Mouse (Mus musculus): Measurements from ENCODE around the gene Tbck.

Tbck gene

DNA sequence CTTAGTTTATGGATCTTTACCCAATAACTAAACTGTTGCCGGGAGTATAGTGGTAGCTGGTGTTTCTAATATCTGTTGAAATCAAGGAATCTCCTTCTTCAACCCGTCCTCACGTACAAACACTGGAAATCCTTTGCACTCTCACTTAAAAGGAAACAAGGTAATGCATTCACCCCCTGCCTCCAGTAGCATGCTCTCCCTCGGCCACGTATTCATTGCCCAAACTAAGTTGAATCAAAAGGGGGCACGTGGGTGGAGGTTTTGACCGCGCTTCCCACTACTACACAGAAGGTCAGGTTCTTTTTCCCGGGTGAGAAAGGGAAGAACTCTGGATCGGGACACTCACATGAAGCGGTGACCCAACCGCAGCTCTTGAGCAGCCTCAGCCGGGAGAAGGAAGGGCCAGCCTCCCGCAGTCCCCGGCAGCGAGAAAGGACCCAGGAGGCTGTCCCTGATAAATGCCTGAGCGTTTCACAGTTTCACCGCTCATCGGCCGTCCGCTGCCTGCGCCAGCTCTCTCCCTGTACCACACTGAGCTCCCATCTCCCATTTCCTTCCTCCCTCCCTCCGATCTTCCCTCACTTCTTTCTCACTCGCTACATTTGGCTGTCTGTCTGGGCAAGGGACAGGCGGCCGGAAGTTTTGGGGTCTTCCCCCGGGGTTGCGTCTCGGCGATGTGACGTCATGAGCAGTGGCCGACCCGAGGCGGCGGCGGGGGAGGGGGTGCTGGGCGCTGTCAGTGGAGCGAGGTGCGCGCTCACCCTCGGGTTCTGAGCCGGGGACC is at the start of gene Tbck:
TSS of gene Tbck (plus strand) at position 698 of the 784 bp plus-strand sequence.
- DNase-seq (ENCODE audit: low spot score) = peak; percentile 94

GRCm38 (mm10) chr3:132637080-132637479 is 46.9 kb upstream of the Tbck start:
- DNase-seq (ENCODE audit: low spot score) = no peak

DNA sequence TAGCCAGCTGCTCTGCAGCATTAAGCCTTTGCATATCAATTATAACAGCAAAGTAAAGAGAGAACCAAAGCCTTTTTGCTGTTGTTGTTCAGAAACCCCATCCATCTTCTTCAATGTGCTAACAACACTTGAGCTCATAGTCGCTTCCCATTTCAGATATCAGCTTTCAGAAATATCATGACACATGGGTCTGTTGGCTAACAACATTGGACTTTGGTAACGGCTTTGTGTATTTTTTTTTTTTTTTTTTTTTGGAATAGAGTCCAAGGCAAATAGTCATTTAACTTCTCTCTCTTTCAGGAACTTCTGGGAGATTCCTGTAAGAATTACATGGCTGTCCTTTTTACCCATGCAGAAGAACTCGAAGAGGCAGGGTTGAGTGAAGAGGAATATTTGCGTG is 39.9 kb upstream of the Tbck start:
- no peak for DNase-seq (ENCODE audit: low spot score)

- no peak for DNase-seq (ENCODE audit: low spot score)
Measured at GRCm38 (mm10) chr3:132646814-132647213, 37.1 kb upstream of the Tbck start.

DNA sequence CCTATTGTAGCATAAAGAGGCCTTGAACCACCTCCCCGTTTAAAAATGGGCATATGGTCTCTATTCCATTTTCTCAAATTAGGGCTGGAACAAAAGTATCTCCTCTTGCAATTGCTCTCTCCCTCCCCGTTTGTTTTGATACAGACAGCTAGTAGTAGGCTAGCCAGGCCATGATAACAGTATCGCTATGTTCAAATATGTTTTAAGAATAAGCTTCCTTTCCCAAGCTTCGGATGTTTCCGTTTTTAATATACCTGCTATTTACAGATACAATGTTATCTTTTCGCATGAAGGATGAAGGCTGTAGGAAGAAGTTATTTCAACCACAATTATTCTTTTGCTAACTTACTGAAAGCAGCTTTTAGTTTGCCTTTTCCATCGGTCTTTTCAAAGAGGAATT is 34.6 kb upstream of the Tbck start:
- DNase-seq (ENCODE audit: low spot score) = no peak

- DNase-seq (ENCODE audit: low spot score) = no peak
Measured at GRCm38 (mm10) chr3:132650191-132650590, 33.8 kb upstream of the Tbck start.

- DNase-seq (ENCODE audit: low spot score) = no peak
Measured at GRCm38 (mm10) chr3:132651776-132652175, 32.2 kb upstream of the Tbck start.

GRCm38 (mm10) chr3:132653959-132654358 is 30.0 kb upstream of the Tbck start:
- DNase-seq (ENCODE audit: low spot score) = no peak

- DNase-seq (ENCODE audit: low spot score) = no peak
Measured at GRCm38 (mm10) chr3:132655955-132656354, 28.0 kb upstream of the Tbck start.

GRCm38 (mm10) chr3:132677494-132677893 is 6.5 kb upstream of the Tbck start:
- no peak for DNase-seq (ENCODE audit: low spot score)

GRCm38 (mm10) chr3:132684231-132684928 is 436 bp downstream of the Tbck start, which contains the start of gene Aimp1:
Aimp1 (minus strand) TSS chr3:132684370.
- DNase-seq (ENCODE audit: low spot score) = no peak

DNA sequence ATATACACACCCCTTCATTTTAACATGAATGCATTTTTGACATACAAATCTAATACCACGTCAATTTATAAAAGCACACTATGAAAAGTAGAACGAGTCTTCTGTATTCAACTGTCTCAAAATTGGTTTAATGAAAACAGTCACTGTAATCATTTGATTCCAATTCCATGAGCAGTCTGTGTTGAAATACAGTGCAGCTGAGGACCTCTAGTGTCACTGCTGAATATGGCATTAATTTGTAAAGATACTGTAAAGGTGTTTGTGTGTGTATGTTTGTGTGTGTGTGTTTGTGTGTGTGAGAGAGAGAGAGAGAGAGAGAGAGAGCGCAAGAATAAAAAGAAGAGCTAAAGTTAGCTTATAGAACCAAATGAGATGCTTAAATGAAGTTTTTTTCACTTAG is 17.4 kb downstream of the Tbck start:
- DNase-seq (ENCODE audit: low spot score) = no peak

- no peak for DNase-seq (ENCODE audit: low spot score)
Measured at GRCm38 (mm10) chr3:132704216-132704615, 20.3 kb downstream of the Tbck start.

- DNase-seq (ENCODE audit: low spot score) = no peak
Measured at GRCm38 (mm10) chr3:132706977-132707376, 23.0 kb downstream of the Tbck start.

- DNase-seq (ENCODE audit: low spot score) = no peak
Measured at GRCm38 (mm10) chr3:132713913-132714312, 30.0 kb downstream of the Tbck start.

GRCm38 (mm10) chr3:132717316-132717715 is 33.4 kb downstream of the Tbck start:
- DNase-seq (ENCODE audit: low spot score) = no peak

DNA sequence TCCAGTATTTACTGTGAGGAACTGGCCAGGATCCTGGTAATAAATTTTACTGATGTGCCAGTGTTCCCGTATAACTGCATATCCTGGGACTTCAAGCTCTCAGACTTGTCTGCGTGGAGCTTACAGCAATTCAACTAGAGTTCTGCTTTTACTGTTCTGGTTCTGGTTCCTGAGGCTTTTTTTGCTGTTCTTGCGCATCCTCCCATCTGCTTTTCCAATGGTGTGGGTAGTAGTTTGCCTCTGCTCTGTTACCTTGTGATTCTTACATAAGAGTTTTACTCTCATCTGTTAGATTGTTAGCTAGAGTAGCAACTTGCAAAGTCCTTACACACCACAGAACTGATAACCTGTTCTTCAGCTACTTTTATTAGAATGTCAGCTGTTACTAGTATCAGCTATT is 40.4 kb downstream of the Tbck start:
- no peak for DNase-seq (ENCODE audit: low spot score)

DNA sequence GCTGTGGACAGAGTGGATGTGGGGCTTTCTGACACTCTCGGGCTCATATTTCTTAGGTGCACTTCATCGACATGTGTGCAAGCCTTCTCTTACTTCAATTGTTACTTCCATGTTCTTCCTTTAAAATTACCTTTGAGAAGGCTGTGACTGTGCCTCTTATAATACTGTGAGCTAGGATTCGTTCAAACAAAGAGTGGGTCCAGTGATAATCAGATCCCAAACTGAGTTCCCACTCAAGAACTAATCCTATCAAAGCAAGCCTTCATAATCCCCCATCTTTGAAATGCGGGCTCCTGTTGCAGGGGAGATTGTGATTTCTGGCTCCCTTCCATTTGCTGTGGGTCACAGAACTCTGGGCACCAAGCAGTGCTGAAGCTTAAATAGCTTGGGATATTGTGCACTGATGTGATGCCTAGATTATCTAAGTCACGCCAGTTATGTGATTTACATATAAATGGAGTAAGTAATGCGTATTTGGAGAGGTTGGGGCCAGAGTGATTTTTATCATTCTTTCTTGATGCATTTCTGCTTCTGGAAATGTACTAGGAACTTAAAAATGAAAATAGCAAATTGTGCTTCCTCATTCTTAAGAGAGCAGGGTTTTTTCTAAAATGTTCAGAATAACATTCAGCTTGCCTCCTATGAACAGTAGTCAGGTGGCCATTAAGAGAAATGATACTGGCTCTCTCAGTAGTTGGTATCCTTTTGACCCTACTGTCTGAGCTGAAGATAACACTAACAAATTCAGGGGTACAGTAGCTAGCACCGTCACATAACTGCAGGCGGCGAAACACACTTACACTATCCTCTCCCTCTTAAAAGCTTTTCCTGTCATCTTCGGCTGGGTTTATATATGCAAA is 60.6 kb downstream of the Tbck start:
- DNase-seq (ENCODE audit: low spot score) = no peak

GRCm38 (mm10) chr3:132747036-132747435 is 63.1 kb downstream of the Tbck start:
- no peak for DNase-seq (ENCODE audit: low spot score)

GRCm38 (mm10) chr3:132747766-132748165 is 63.8 kb downstream of the Tbck start:
- DNase-seq (ENCODE audit: low spot score) = no peak

- no peak for DNase-seq (ENCODE audit: low spot score)
Measured at GRCm38 (mm10) chr3:132748750-132749149, 64.8 kb downstream of the Tbck start.

DNA sequence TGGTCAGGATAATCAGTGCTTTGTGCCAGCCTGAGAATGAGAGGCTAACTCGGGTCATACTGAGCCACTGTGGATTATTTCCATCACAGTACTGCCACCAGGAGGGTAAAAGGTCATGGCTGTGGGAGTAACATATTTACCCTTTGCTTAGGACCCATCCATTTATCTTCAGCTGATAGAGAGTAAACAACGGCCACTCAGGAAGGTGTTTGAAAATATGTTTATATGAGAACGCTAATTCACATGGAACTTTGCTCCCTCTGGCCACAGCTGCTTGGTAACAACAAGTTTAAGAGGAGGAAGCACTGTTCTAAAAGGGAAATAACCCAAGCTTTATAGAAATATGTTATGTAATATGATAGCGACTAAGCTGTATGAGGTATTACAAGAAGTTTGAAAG is 68.8 kb downstream of the Tbck start:
- DNase-seq (ENCODE audit: low spot score) = no peak

GRCm38 (mm10) chr3:132756274-132756673 is 72.3 kb downstream of the Tbck start:
- DNase-seq (ENCODE audit: low spot score) = no peak

Measured in T-cell, adult 2 months (primary cell).